Mouse (Mus musculus) embryo, embryonic 10 days (tissue): ENCODE data around the gene Il1rapl2.
A peak's percentile ranks its signal among the peaks of the same experiment; 100 is the strongest.
"Not testable (repeated sequence)": the region's sequence is repeated elsewhere in the genome, so short reads cannot be mapped to it uniquely, and the experiment has no call there.

Source experiments
- DNase-seq: peaks from one replicate; pipeline ENCODE4 v3.0.0-alpha.2; 2015; ENCODE audit warnings: low spot score

Il1rapl2 gene

GRCm38 (mm10) chrX:138209480-138209879 is 639.1 kb downstream of the Il1rapl2 start, which contains the start of gene Tex13a:
Gene Tex13a (minus strand): TSS chrX:138209580.
- no peak for DNase-seq

GRCm38 (mm10) chrX:138234626-138235025 is 664.2 kb downstream of the Il1rapl2 start:
- no peak for DNase-seq

- DNase-seq, result not testable (repeated sequence)
Observed at GRCm38 (mm10) chrX:138348736-138349135, 778.3 kb downstream of the Il1rapl2 start.

- DNase-seq, result no peak
Observed at GRCm38 (mm10) chrX:138433794-138434193, 863.4 kb downstream of the Il1rapl2 start.

- no peak for DNase-seq
Observed at GRCm38 (mm10) chrX:138437939-138438338, 867.5 kb downstream of the Il1rapl2 start.

GRCm38 (mm10) chrX:138449856-138450255 is 879.4 kb downstream of the Il1rapl2 start:
- no peak for DNase-seq

- no peak for DNase-seq
Observed at GRCm38 (mm10) chrX:138478488-138478887, 908.1 kb downstream of the Il1rapl2 start.

GRCm38 (mm10) chrX:138500510-138500909 is 930.1 kb downstream of the Il1rapl2 start:
- DNase-seq, result no peak

GRCm38 (mm10) chrX:138505049-138505448 is 934.6 kb downstream of the Il1rapl2 start:
- DNase-seq, result no peak

- DNase-seq, result no peak
Observed at GRCm38 (mm10) chrX:138620106-138620505, 1049.7 kb downstream of the Il1rapl2 start.

- DNase-seq, result no peak
Observed at GRCm38 (mm10) chrX:138625311-138625710, 1054.9 kb downstream of the Il1rapl2 start.

GRCm38 (mm10) chrX:138722372-138722771 is 1152.0 kb downstream of the Il1rapl2 start:
- peak; percentile 4 for DNase-seq

GRCm38 (mm10) chrX:138800958-138801357 is 1230.5 kb downstream of the Il1rapl2 start:
- peak; percentile 4 for DNase-seq

- no peak for DNase-seq
Observed at GRCm38 (mm10) chrX:138831876-138832275, 1261.5 kb downstream of the Il1rapl2 start.

GRCm38 (mm10) chrX:138833894-138834293 is 1263.5 kb downstream of the Il1rapl2 start:
- no peak for DNase-seq

GRCm38 (mm10) chrX:138838381-138838780 is 1268.0 kb downstream of the Il1rapl2 start:
- no peak for DNase-seq
